Mouse (Mus musculus): ENCODE results near the gene Eml4.

The Eml4 gene

GRCm38 (mm10) chr17:83344226-83344625 lies 6.5 kb upstream of the Eml4 start:
- no peak for DNase-seq (ENCODE audit: low spot score in 2 of 2)

- DNase-seq (ENCODE audit: low spot score in 2 of 2), result no peak
These were observed 2.5 kb upstream of the Eml4 start for GRCm38 (mm10) chr17:83348056-83348822.

- no peak for DNase-seq (ENCODE audit: low spot score in 2 of 2)
These were observed 394 bp downstream of the Eml4 start for GRCm38 (mm10) chr17:83351119-83351531.

- no peak for DNase-seq (ENCODE audit: low spot score in 2 of 2)
These were observed 1.1 kb downstream of the Eml4 start for GRCm38 (mm10) chr17:83351601-83352413.

GRCm38 (mm10) chr17:83352456-83352855 lies 1.7 kb downstream of the Eml4 start:
- no peak for DNase-seq (ENCODE audit: low spot score in 2 of 2)

GRCm38 (mm10) chr17:83353011-83353410 lies 2.3 kb downstream of the Eml4 start:
- no peak for DNase-seq (ENCODE audit: low spot score in 2 of 2)

- DNase-seq (ENCODE audit: low spot score in 2 of 2), result no peak
These were observed 2.7 kb downstream of the Eml4 start for GRCm38 (mm10) chr17:83353460-83353859.

GRCm38 (mm10) chr17:83355481-83355880 lies 4.8 kb downstream of the Eml4 start:
- DNase-seq (ENCODE audit: low spot score in 2 of 2), result no peak

- no peak for DNase-seq (ENCODE audit: low spot score in 2 of 2)
These were observed 9.2 kb downstream of the Eml4 start for GRCm38 (mm10) chr17:83359934-83360333.

GRCm38 (mm10) chr17:83360796-83361566 lies 10.2 kb downstream of the Eml4 start:
- DNase-seq (ENCODE audit: low spot score in 2 of 2), result no peak

GRCm38 (mm10) chr17:83363081-83363480 lies 12.3 kb downstream of the Eml4 start:
- DNase-seq (ENCODE audit: low spot score in 2 of 2), result no peak

- DNase-seq (ENCODE audit: low spot score in 2 of 2), result no peak
These were observed 13.6 kb downstream of the Eml4 start for GRCm38 (mm10) chr17:83364296-83364695.

GRCm38 (mm10) chr17:83365130-83365529 lies 14.4 kb downstream of the Eml4 start:
- DNase-seq (ENCODE audit: low spot score in 2 of 2), result no peak

- no peak for DNase-seq (ENCODE audit: low spot score in 2 of 2)
These were observed 15.1 kb downstream of the Eml4 start for GRCm38 (mm10) chr17:83365614-83366355.

GRCm38 (mm10) chr17:83367387-83367786 lies 16.7 kb downstream of the Eml4 start:
- DNase-seq (ENCODE audit: low spot score in 2 of 2), result no peak

- no peak for DNase-seq (ENCODE audit: low spot score in 2 of 2)
These were observed 23.4 kb downstream of the Eml4 start for GRCm38 (mm10) chr17:83374123-83374522.

GRCm38 (mm10) chr17:83375848-83376247 lies 25.1 kb downstream of the Eml4 start:
- DNase-seq (ENCODE audit: low spot score in 2 of 2), result no peak

- no peak for DNase-seq (ENCODE audit: low spot score in 2 of 2)
These were observed 26.1 kb downstream of the Eml4 start for GRCm38 (mm10) chr17:83376801-83377200.

- no peak for DNase-seq (ENCODE audit: low spot score in 2 of 2)
These were observed 27.2 kb downstream of the Eml4 start for GRCm38 (mm10) chr17:83377755-83378443.

GRCm38 (mm10) chr17:83378444-83378762 lies 27.7 kb downstream of the Eml4 start:
- no peak for DNase-seq (ENCODE audit: low spot score in 2 of 2)

- no peak for DNase-seq (ENCODE audit: low spot score in 2 of 2)
These were observed 28.6 kb downstream of the Eml4 start for GRCm38 (mm10) chr17:83379366-83379765.

Data from urinary bladder, postnatal 4 days (tissue).